Mouse (Mus musculus) cortical plate, adult 2 months (tissue): Measurements from ENCODE around the gene Ofd1.

ENCODE experiments used
- CTCF ChIP-seq: fragments of 200-500 bp; IDR thresholded peaks from 2 replicates; pipeline ENCODE4 v1.5.1; 2011; ENCODE audit warnings: mild to moderate bottlenecking, control low read depth, low read length; ENCODE audit not compliant: insufficient read depth; ENCODE audit errors: extremely low read depth
- POLR2A ChIP-seq: fragments of 200-500 bp; IDR thresholded peaks from 2 replicates; pipeline ENCODE4 v1.6.1; 2011; ENCODE audit warnings: mild to moderate bottlenecking, low read length, control low read depth; ENCODE audit not compliant: insufficient read depth; ENCODE audit errors: extremely low read depth

DNA sequence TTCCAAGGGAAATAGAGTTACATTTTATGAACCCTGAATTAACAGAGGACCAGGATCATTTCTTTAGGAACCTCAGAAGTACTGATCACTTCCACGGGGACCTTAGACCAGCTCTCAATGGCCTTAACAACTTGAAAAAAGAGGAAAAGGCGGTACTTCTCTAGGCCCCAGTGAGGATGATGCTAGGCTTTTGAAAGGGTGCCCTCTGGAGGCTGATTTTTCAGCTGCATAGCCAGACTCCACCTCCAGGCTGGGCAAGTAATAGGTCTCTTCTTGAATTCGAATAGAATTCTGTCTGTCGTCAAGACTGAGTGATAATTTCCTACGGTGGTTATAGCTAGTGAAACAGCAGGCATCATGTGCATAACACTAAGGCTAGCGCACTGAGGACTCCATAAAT, 88.7 kb downstream of the Ofd1 start:
- peak; percentile 52 for TF ChIP-seq CTCF
- no peak for TF ChIP-seq POLR2A
